Mouse (Mus musculus) embryo, embryonic 10 days (tissue): ENCODE measurements around the gene Akr1a1.
"Not testable (repeated sequence)": the region's sequence is repeated elsewhere in the genome, so short reads cannot be mapped to it uniquely, and the experiment has no call there.

Source experiments
- DNase-seq: peaks from one replicate; pipeline ENCODE4 v3.0.0-alpha.2; 2015; ENCODE audit warnings: low spot score

The Akr1a1 gene

GRCm38 (mm10) chr4:116650924-116651796 lies at the start of gene Akr1a1:
Akr1a1 (minus strand) TSS chr4:116651680.
- DNase-seq: peak; percentile 96

- no peak for DNase-seq
Observed at GRCm38 (mm10) chr4:116700964-116701363, 49.5 kb upstream of the Akr1a1 start.

GRCm38 (mm10) chr4:116698693-116699342 lies 47.3 kb upstream of the Akr1a1 start:
- no peak for DNase-seq

GRCm38 (mm10) chr4:116693785-116694184 lies 42.3 kb upstream of the Akr1a1 start:
- DNase-seq: no peak

GRCm38 (mm10) chr4:116692146-116692545 lies 40.7 kb upstream of the Akr1a1 start:
- DNase-seq: no peak

GRCm38 (mm10) chr4:116689309-116689876 lies 37.9 kb upstream of the Akr1a1 start:
- no peak for DNase-seq

- no peak for DNase-seq
Observed at GRCm38 (mm10) chr4:116687041-116687440, 35.6 kb upstream of the Akr1a1 start.

GRCm38 (mm10) chr4:116685402-116686061 lies 34.1 kb upstream of the Akr1a1 start, which contains the start of gene Prdx1:
Prdx1 (plus strand) TSS chr4:116685544.
- DNase-seq: peak; percentile 96

- DNase-seq: no peak
Observed at GRCm38 (mm10) chr4:116684665-116685064, 33.2 kb upstream of the Akr1a1 start.

GRCm38 (mm10) chr4:116683957-116684356 lies 32.5 kb upstream of the Akr1a1 start:
- DNase-seq: no peak

GRCm38 (mm10) chr4:116680521-116680920 lies 29.0 kb upstream of the Akr1a1 start:
- not testable (repeated sequence) for DNase-seq

GRCm38 (mm10) chr4:116679141-116679540 lies 27.7 kb upstream of the Akr1a1 start:
- no peak for DNase-seq

- no peak for DNase-seq
Observed at GRCm38 (mm10) chr4:116677808-116678207, 26.3 kb upstream of the Akr1a1 start.

GRCm38 (mm10) chr4:116676027-116676426 lies 24.5 kb upstream of the Akr1a1 start:
- DNase-seq: no peak

GRCm38 (mm10) chr4:116674761-116675160 lies 23.3 kb upstream of the Akr1a1 start:
- DNase-seq: not testable (repeated sequence)

- DNase-seq: no peak
Observed at GRCm38 (mm10) chr4:116672785-116673184, 21.3 kb upstream of the Akr1a1 start.

- peak; percentile 40 for DNase-seq
Observed at GRCm38 (mm10) chr4:116669291-116669690, 17.8 kb upstream of the Akr1a1 start.

GRCm38 (mm10) chr4:116668145-116668544 lies 16.7 kb upstream of the Akr1a1 start:
- no peak for DNase-seq

- DNase-seq: no peak
Observed at GRCm38 (mm10) chr4:116666625-116667024, 15.1 kb upstream of the Akr1a1 start.

- DNase-seq: no peak
Observed at GRCm38 (mm10) chr4:116661998-116662397, 10.5 kb upstream of the Akr1a1 start.

GRCm38 (mm10) chr4:116660829-116661228 lies 9.3 kb upstream of the Akr1a1 start:
- DNase-seq: no peak

- DNase-seq: not testable (repeated sequence)
Observed at GRCm38 (mm10) chr4:116659916-116660315, 8.4 kb upstream of the Akr1a1 start.
